Mouse (Mus musculus) embryo, embryonic 11 days (tissue): ENCODE measurements at regions not wholly inside any gene's neighbourhood (a gene's known extent, or its start where the extent isn't known, plus 50 kb on each side); places are given as distances from the start of the nearest gene placed in this dataset.

Experiments
- DNase-seq: peaks from one replicate; pipeline ENCODE4 v3.0.0-alpha.2; 2015

DNA sequence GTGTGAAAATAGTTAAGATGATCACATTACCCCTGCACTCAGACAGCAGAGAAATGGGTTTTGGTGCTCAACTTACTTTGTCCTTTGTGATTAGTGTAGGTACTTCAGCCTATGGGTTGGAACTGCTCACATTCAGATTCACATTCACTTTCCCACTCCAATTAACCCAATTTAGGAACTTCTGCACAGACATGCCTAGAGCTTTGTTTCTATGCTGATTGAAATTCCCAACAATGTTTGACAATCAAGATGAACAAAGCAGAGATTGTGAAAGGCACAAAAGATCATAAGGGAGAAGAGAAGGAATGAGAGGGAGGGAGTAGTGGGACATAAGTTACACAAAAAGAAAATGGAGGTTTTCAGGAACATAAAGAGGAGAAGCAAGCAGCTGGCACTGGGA, 285.0 kb downstream of the Gm17521 start:
- DNase-seq, result no peak

DNA sequence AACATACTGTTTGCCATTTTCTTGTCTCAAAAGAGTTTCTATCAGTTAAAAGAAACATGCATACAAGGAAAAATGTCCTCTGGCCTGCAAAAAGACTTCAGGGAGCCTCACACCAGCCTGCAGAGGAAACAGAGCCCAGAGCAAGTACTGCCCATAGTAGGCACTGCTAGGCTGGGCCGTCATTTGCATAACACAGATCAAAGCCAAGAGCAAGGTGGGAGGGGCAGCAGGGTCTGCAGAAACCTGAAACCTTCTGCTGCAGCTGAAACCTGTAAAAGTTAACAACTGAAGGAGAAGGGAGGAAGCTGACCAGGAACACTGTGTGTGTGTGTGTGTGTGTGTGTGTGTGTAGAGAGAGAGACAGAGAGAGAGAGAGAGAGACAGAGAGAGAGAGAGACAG, 309.5 kb downstream of the Gm17521 start:
- DNase-seq, result peak; percentile 13
